Mouse (Mus musculus) myocyte (in vitro differentiated cells): ENCODE measurements around the gene Jdp2. TPM values are rescaled to one million over a fixed set of nuclear protein-coding genes. Genes with fewer than 3 reads are reported as not detected.

Experiments
- H3K27me3 ChIP-seq: one replicate; pipeline ENCODE4 v1.6.1; 2011; ENCODE audit not compliant: control insufficient read depth, insufficient read depth, insufficient read length
- H3K36me3 ChIP-seq: one replicate; pipeline ENCODE4 v1.6.1; 2011; ENCODE audit not compliant: control insufficient read depth, insufficient read depth
- H3K4me2 ChIP-seq: one replicate; pipeline ENCODE4 v1.6.1; 2011; ENCODE audit warnings: low read depth, control low read depth
- H3K4me3 ChIP-seq: one replicate; pipeline ENCODE4 v1.5.1; 2011; ENCODE audit warnings: mild to moderate bottlenecking, control low read depth, moderate library complexity
- H3K79me2 ChIP-seq: one replicate; pipeline ENCODE4 v1.6.1; 2011; ENCODE audit not compliant: control insufficient read depth, insufficient read depth
- H3ac ChIP-seq: one replicate; pipeline ENCODE4 v1.6.1; 2011; ENCODE audit not compliant: control insufficient read depth, insufficient read length
- CEBPB ChIP-seq: IDR thresholded peaks from 2 replicates; pipeline ENCODE4 v1.6.1; 2011; ENCODE audit warnings: mild to moderate bottlenecking, moderate library complexity; ENCODE audit not compliant: poor library complexity, insufficient read depth, severe bottlenecking
- E2F4 ChIP-seq: IDR thresholded peaks from one replicate; pipeline ENCODE4 v1.6.1; 2011; ENCODE audit warnings: mild to moderate bottlenecking, control low read depth, moderate library complexity; ENCODE audit not compliant: insufficient read depth
- MAX ChIP-seq: IDR thresholded peaks from one replicate; pipeline ENCODE4 v1.6.1; 2011; ENCODE audit warnings: low read depth, mild to moderate bottlenecking, control low read depth
- MYOD1 ChIP-seq, 3 experiments: IDR thresholded peaks; one replicate each; pipeline ENCODE4 v1.6.1; 2011; ENCODE audit warnings: control low read depth in 2 of 3, low read depth in 2 of 3, mild to moderate bottlenecking in 2 of 3, moderate library complexity in 1 of 3; ENCODE audit not compliant: insufficient read length in 2 of 3, control insufficient read depth in 1 of 3
- MYOG ChIP-seq, 3 experiments: IDR thresholded peaks; one replicate each; pipeline ENCODE4 v1.6.1; 2011; ENCODE audit warnings: control low read depth in 2 of 3, low read depth in 2 of 3, mild to moderate bottlenecking in 2 of 3; ENCODE audit not compliant: insufficient read length in 2 of 3, control insufficient read depth in 1 of 3, insufficient read depth in 1 of 3
- POLR2A ChIP-seq: IDR thresholded peaks from one replicate; pipeline ENCODE4 v1.6.1; 2011; ENCODE audit warnings: low read depth, mild to moderate bottlenecking, control low read depth, moderate library complexity; ENCODE audit not compliant: insufficient read length
- POLR2AphosphoS2 ChIP-seq: IDR thresholded peaks from one replicate; pipeline ENCODE4 v1.6.1; 2011; ENCODE audit warnings: low read depth, control low read depth; ENCODE audit not compliant: insufficient read length
- REST ChIP-seq: IDR thresholded peaks from one replicate; pipeline ENCODE4 v1.6.1; 2011; ENCODE audit warnings: mild to moderate bottlenecking, control low read depth, moderate library complexity; ENCODE audit not compliant: insufficient read depth, insufficient read length
- SRF ChIP-seq: IDR thresholded peaks from one replicate; pipeline ENCODE4 v1.6.1; 2011; ENCODE audit warnings: low read depth; ENCODE audit not compliant: control insufficient read depth, insufficient read length
- TCF12 ChIP-seq: IDR thresholded peaks from one replicate; pipeline ENCODE4 v1.6.1; 2011; ENCODE audit warnings: mild to moderate bottlenecking, control low read depth; ENCODE audit not compliant: poor library complexity, insufficient read depth, severe bottlenecking
- TCF3 ChIP-seq: IDR thresholded peaks from one replicate; pipeline ENCODE4 v1.6.1; 2011; ENCODE audit warnings: low read depth, control low read depth; ENCODE audit not compliant: insufficient read length
- USF1 ChIP-seq: IDR thresholded peaks from one replicate; pipeline ENCODE4 v1.6.1; 2011; ENCODE audit warnings: low read depth, mild to moderate bottlenecking, control low read depth, moderate library complexity
- polyA plus RNA-seq: library from polyadenylated mRNA; unstranded; fragments of >200 nt; fragmentation: generic; extraction: Trizol; gene quantifications from one replicate; pipeline ENCODE4 v1.2.1, GENCODE M21; 2012; ENCODE audit warnings: missing spikeins

The Jdp2 gene
- polyA plus RNA-seq, 1 experiment = 72.9 TPM

DNA sequence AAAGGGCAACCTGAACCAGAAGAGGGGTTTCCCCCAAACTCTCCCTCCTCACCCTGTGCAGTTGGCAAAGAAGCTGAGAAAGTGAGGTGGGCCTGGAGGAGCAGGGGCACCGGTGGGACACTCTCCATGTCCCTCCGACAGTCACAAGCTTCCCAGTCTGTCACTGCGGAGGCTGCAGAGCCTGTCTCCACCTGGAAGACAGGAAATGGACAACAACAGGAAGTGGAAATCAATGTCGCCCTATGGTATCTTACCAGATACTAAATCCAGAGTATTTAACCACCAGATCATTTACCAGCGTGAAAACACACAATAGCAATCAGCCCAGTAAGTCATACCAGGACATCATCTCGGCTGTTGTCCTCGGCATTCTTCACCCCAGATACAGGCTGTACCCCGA lies 67.3 kb downstream of the Jdp2 start:
- Histone ChIP-seq H3ac (no peak overlapping the region), H3K27me3 (peaks cover 3% of the 10 kb centered on the region), H3K36me3 (no peaks in the 10 kb centered on the region), H3K4me3 (no peak overlapping the region), H3K4me2 (no peak overlapping the region), H3K79me2 (no peaks in the 10 kb centered on the region)
- TF ChIP-seq MYOD1 (IDR thresholded peaks at IDR 0.05; ENCODE audit: control insufficient read depth in 1 of 3, insufficient read length in 2 of 3, low read depth in 2 of 3) (no peak), POLR2A (no peak), SRF (no peak), TCF12 (no peak), MAX (no peak)

DNA sequence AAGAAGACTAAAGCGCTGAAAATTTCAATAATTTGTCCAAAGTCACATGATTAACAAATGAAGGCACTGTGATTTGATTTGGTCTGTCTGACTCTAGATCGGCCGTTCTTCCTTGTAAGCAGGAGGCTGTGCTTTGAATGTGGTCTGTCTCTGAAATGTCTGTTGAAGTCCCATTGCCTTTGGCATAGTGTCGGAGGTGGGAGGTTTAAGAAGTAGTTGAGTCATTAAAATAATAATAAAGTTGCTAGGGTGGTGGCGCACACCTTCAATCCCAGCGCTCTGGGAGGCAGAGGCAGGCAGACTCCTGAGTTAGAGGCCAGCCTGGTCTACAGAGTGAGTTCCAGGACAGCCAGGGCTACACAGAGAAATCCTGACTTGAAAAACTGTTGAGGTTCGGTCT lies 68.2 kb downstream of the Jdp2 start:
- no peak overlapping the region for H3ac ChIP-seq
- TF ChIP-seq TCF3 (no peak), MAX (no peak), REST (no peak), CEBPB (no peak), E2F4 (no peak), SRF (no peak), MYOG (IDR thresholded peaks at IDR 0.05; ENCODE audit: control insufficient read depth in 1 of 3, insufficient read depth in 1 of 3, insufficient read length in 2 of 3, low read depth in 2 of 3) (no peak), POLR2AphosphoS2 (no peak), MYOD1 (IDR thresholded peaks at IDR 0.05; ENCODE audit: control insufficient read depth in 1 of 3, insufficient read length in 2 of 3, low read depth in 2 of 3) (no peak), TCF12 (no peak), POLR2A (no peak), USF1 (no peak)
- peaks cover 7% of the 10 kb centered on the region for H3K27me3 ChIP-seq
- H3K79me2 ChIP-seq = no peaks in the 10 kb centered on the region
- no peak overlapping the region for H3K4me3 ChIP-seq
- no peaks in the 10 kb centered on the region for H3K36me3 ChIP-seq
- H3K4me2 ChIP-seq = no peak overlapping the region

GRCm38 (mm10) chr12:85668696-85669095 lies 69.9 kb downstream of the Jdp2 start:
- Histone ChIP-seq H3ac (no peak overlapping the region), H3K4me3 (no peak overlapping the region), H3K36me3 (no peaks in the 10 kb centered on the region), H3K27me3 (peaks cover 7% of the 10 kb centered on the region), H3K4me2 (no peak overlapping the region), H3K79me2 (no peaks in the 10 kb centered on the region)
- TF ChIP-seq REST (no peak), MYOD1 (IDR thresholded peaks at IDR 0.05; ENCODE audit: control insufficient read depth in 1 of 3, insufficient read length in 2 of 3, low read depth in 2 of 3) (no peak), CEBPB (no peak), POLR2AphosphoS2 (no peak), TCF3 (no peak), TCF12 (no peak), MYOG (IDR thresholded peaks at IDR 0.05; ENCODE audit: control insufficient read depth in 1 of 3, insufficient read depth in 1 of 3, insufficient read length in 2 of 3, low read depth in 2 of 3) (no peak), SRF (no peak), E2F4 (no peak), USF1 (no peak), MAX (no peak), POLR2A (no peak)

- TF ChIP-seq TCF12 = no peak
- TF ChIP-seq POLR2AphosphoS2 = no peak
- TF ChIP-seq USF1 = no peak
- no peak for TF ChIP-seq CEBPB
- TF ChIP-seq MYOG (IDR thresholded peaks at IDR 0.05; ENCODE audit: control insufficient read depth in 1 of 3, insufficient read depth in 1 of 3, insufficient read length in 2 of 3, low read depth in 2 of 3) = no peak
- TF ChIP-seq SRF = no peak
- TF ChIP-seq MAX = no peak
- TF ChIP-seq REST = no peak
- no peak for TF ChIP-seq TCF3
- no peaks in the 10 kb centered on the region for H3K79me2 ChIP-seq
- no peaks in the 10 kb centered on the region for H3K36me3 ChIP-seq
- no peak overlapping the region for H3K4me2 ChIP-seq
- H3K27me3 ChIP-seq = peaks cover 11% of the 10 kb centered on the region
- H3K4me3 ChIP-seq = no peak overlapping the region
- no peak overlapping the region for H3ac ChIP-seq
Observed at GRCm38 (mm10) chr12:85670080-85670479, 71.3 kb downstream of the Jdp2 start.

DNA sequence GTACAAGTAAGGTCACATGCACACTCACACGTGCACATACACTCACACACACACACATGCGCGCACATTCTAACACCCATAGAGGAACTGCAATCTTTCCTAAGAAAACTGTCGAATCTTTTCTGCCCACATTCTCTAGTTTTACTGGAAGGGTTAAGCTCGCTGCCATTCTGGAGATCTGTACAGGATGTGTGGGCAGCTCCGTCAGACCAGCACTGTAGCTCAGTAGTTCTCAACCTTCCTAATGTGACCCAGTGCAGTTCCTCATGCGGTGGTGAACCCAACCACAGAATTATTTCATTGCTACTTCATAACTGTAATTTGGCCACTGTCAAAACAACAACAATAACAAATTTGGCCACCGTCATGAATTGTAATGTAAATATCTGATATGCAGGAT lies 75.1 kb downstream of the Jdp2 start:
- Histone ChIP-seq H3K4me3 (no peak overlapping the region), H3ac (no peak overlapping the region), H3K36me3 (no peaks in the 10 kb centered on the region), H3K4me2 (no peak overlapping the region), H3K79me2 (no peaks in the 10 kb centered on the region), H3K27me3 (peaks cover 8% of the 10 kb centered on the region)
- TF ChIP-seq TCF12 (no peak), TCF3 (no peak), POLR2A (no peak), MYOG (IDR thresholded peaks at IDR 0.05; ENCODE audit: control insufficient read depth in 1 of 3, insufficient read depth in 1 of 3, insufficient read length in 2 of 3, low read depth in 2 of 3) (no peak), MAX (no peak), E2F4 (no peak), REST (no peak), POLR2AphosphoS2 (no peak), MYOD1 (IDR thresholded peaks at IDR 0.05; ENCODE audit: control insufficient read depth in 1 of 3, insufficient read length in 2 of 3, low read depth in 2 of 3) (no peak), SRF (no peak), CEBPB (no peak), USF1 (no peak)
